11 mouse cellular contexts compared by ENCODE assay signal in the genomic region with DNA sequence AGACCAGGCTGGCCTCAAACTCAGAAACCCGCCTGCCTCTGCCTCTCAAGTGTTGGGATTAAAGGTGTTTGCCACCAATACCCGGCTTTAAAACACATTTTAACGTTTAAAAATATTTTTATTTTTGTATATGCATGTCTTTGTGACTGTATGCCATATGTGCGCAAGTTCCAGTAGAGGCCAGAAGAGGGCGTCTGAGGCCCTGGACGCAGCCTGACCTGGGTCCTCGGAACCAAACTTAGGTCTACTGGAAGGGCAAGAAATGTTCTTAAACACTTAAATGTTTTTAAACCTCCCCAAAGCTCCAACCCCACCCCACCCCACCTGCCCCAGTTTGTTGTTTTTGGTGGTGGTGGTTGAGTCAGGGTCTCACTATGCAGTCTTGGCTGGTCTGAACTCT. TPM values are rescaled to one million over a fixed set of nuclear protein-coding genes. Genes with fewer than 3 reads are reported as not detected.
A peak's percentile ranks its signal among the peaks of the same experiment; 100 is the strongest.
DNase-seq lines count a peak whose midpoint lies in the region; ATAC-seq and TF ChIP-seq lines count a peak whose summit lies in the region.
"Had no signal": no experiment of that assay in that cellular context is flagged by ENCODE, and none has a peak within 500 bp of the region (broad histone marks: within the 10 kb centered on the region; RNA-seq: fewer than 3 reads in every experiment).

No protein-coding gene starts in this region.

- no peak overlapping the region for H3K4me2 ChIP-seq in intestine, embryonic 14.5 days (ENCODE audit: low read length)
- no peak overlapping the region for H3K4me2 ChIP-seq in intestine, embryonic 16.5 days (ENCODE audit: low read depth, low read length)
- H3K4me2 ChIP-seq in forebrain, embryonic 14.5 days (ENCODE audit: low read length), result no peak overlapping the region

- no peak for ATAC-seq in intestine, embryonic 14.5 days (replicated peaks; ENCODE audit: low FRiP score, low TSS enrichment, low read depth)
- ATAC-seq in intestine, embryonic 16.5 days, result no peak
- no peak for ATAC-seq in forebrain, embryonic 14.5 days

- peak; percentile 50 for DNase-seq in intestine, embryonic 14.5 days (ENCODE audit: low spot score)
- DNase-seq in lung, postnatal 10 days, result peak; percentile 32
- no peak for DNase-seq in lung, postnatal 14 days
- DNase-seq in NIH3T3 (ENCODE audit: low read depth), result peak; percentile 48
- no peak for DNase-seq in forebrain, embryonic 14.5 days (ENCODE audit: low spot score)
- DNase-seq: kidney, adult 9 months; thymus, postnatal 14 days had no signal

- peak; percentile 46; the same call in 1 of the 2 replicates for TF ChIP-seq CTCF in small intestine, adult 2 months (IDR thresholded peaks at IDR 0.05; ENCODE audit: extremely low read depth, insufficient read length, insufficient replicate concordance, low read depth, low read length)

- no peak overlapping the region for H3K9ac ChIP-seq in intestine, embryonic 14.5 days (ENCODE audit: low read length)
- no peak overlapping the region for H3K9ac ChIP-seq in intestine, embryonic 16.5 days (ENCODE audit: low read depth, low read length)
- no peak overlapping the region for H3K9ac ChIP-seq in forebrain, embryonic 14.5 days (ENCODE audit: low read length)

- H3K36me3 ChIP-seq in intestine, embryonic 14.5 days (ENCODE audit: control insufficient read depth, insufficient read depth, low read length), result no peaks in the 10 kb centered on the region
- no peaks in the 10 kb centered on the region for H3K36me3 ChIP-seq in intestine, embryonic 16.5 days (ENCODE audit: control insufficient read depth, insufficient read depth, low read length)
- H3K36me3 ChIP-seq in small intestine, adult 2 months (ENCODE audit: control insufficient read depth, insufficient read depth, low read length), result no peaks in the 10 kb centered on the region
- no peaks in the 10 kb centered on the region for H3K36me3 ChIP-seq in forebrain, embryonic 14.5 days (ENCODE audit: control insufficient read depth, insufficient read depth, low read length)

- H3K4me3 ChIP-seq in intestine, embryonic 14.5 days (ENCODE audit: low read depth, low read length), result no peak overlapping the region
- H3K4me3 ChIP-seq in intestine, embryonic 16.5 days (ENCODE audit: low read length), result no peak overlapping the region
- H3K4me3 ChIP-seq in small intestine, adult 2 months (ENCODE audit: low read depth, low read length), result no peak overlapping the region
- no peak overlapping the region for H3K4me3 ChIP-seq in forebrain, embryonic 14.5 days (ENCODE audit: low read depth, low read length)

- TF ChIP-seq POLR2A in small intestine, adult 2 months (IDR thresholded peaks at IDR 0.05; ENCODE audit: low read depth, low read length), result no peak

- H3K27ac ChIP-seq in intestine, embryonic 14.5 days (ENCODE audit: low read depth), result no peak overlapping the region
- H3K27ac ChIP-seq in intestine, embryonic 16.5 days (ENCODE audit: low read length), result no peak overlapping the region
- no peak overlapping the region for H3K27ac ChIP-seq in small intestine, adult 2 months (ENCODE audit: insufficient read depth, low read depth, low read length)
- H3K27ac ChIP-seq in forebrain, embryonic 14.5 days (ENCODE audit: low read depth, low read length), result no peak overlapping the region

- H3K27me3 ChIP-seq in intestine, embryonic 14.5 days (replicated peaks; ENCODE audit: control insufficient read depth, insufficient read depth, low read length), result no peaks in the 10 kb centered on the region
- no peaks in the 10 kb centered on the region for H3K27me3 ChIP-seq in intestine, embryonic 16.5 days (replicated peaks; ENCODE audit: control insufficient read depth, insufficient read depth, low read length)
- H3K27me3 ChIP-seq in small intestine, adult 2 months (ENCODE audit: control insufficient read depth, insufficient read depth, low read length), result no peaks in the 10 kb centered on the region
- no peaks in the 10 kb centered on the region for H3K27me3 ChIP-seq in forebrain, embryonic 14.5 days (replicated peaks; ENCODE audit: control insufficient read depth, insufficient read depth, low read length)

- H3K9me3 ChIP-seq in intestine, embryonic 14.5 days (ENCODE audit: control insufficient read depth, low read length), result no peaks in the 10 kb centered on the region
- H3K9me3 ChIP-seq in intestine, embryonic 16.5 days (ENCODE audit: control insufficient read depth, low read length), result no peaks in the 10 kb centered on the region
- no peaks in the 10 kb centered on the region for H3K9me3 ChIP-seq in forebrain, embryonic 14.5 days (replicated peaks; ENCODE audit: control insufficient read depth, low read length)

- WGBS in intestine, embryonic 14.5 days, result 42% methylated on average over 7 of the region's 7 CpGs
- 44% methylated on average over 7 of the region's 7 CpGs for WGBS in intestine, embryonic 16.5 days
- WGBS in small intestine, adult 2 months, result 39% methylated on average over 7 of the region's 7 CpGs
- WGBS in forebrain, embryonic 14.5 days, result 45% methylated on average over 7 of the region's 7 CpGs

- H3K4me1 ChIP-seq in intestine, embryonic 14.5 days (replicated peaks; ENCODE audit: control insufficient read depth, insufficient read depth, low read length), result no peaks in the 10 kb centered on the region
- H3K4me1 ChIP-seq in intestine, embryonic 16.5 days (ENCODE audit: control insufficient read depth, insufficient read depth, low read length), result no peaks in the 10 kb centered on the region
- H3K4me1 ChIP-seq in small intestine, adult 2 months (ENCODE audit: control insufficient read depth, insufficient read depth, insufficient read length, low read length), result no peaks in the 10 kb centered on the region
- H3K4me1 ChIP-seq in forebrain, embryonic 14.5 days (ENCODE audit: control insufficient read depth, insufficient read depth, low read length), result no peaks in the 10 kb centered on the region

RNA-seq across cellular contexts. Expression of a gene that starts 14.2 kb away (rescaled TPM):
- not detected in 2 replicates for polyA plus RNA-seq in intestine, embryonic 14.5 days (2014; fragmentation: Nextera tagmentation; extraction: Ambion mirVana)
- not detected in 2 replicates for polyA plus RNA-seq in intestine, embryonic 16.5 days (2015; fragmentation: Nextera tagmentation; extraction: Ambion mirVana)
- polyA plus RNA-seq in small intestine, adult 2 months (2012; rRNA removed), result not detected in 2 replicates
- polyA plus RNA-seq in forebrain, embryonic 14.5 days (2014; fragmentation: Nextera tagmentation; extraction: Ambion mirVana), result not detected in 2 replicates
- polyA plus RNA-seq: heart, embryonic 14.5 days; neural tube, embryonic 11.5 days had no signal

RNA-seq across cellular contexts. Expression of a gene that starts 21.9 kb away (rescaled TPM):
- not detected in 2 replicates for polyA plus RNA-seq in intestine, embryonic 14.5 days (2014; fragmentation: Nextera tagmentation; extraction: Ambion mirVana)
- not detected in 2 replicates for polyA plus RNA-seq in intestine, embryonic 16.5 days (2015; fragmentation: Nextera tagmentation; extraction: Ambion mirVana)
- polyA plus RNA-seq in small intestine, adult 2 months (2012; rRNA removed), result 0.23 and 0.34 TPM in 2 replicates
- polyA plus RNA-seq in forebrain, embryonic 14.5 days (2014; fragmentation: Nextera tagmentation; extraction: Ambion mirVana), result 0.11 and 0.13 TPM in 2 replicates

RNA-seq across cellular contexts. Expression of a gene that starts 32.0 kb away (rescaled TPM):
- 7.2 and 7.7 TPM in 2 replicates for polyA plus RNA-seq in intestine, embryonic 14.5 days (2014; fragmentation: Nextera tagmentation; extraction: Ambion mirVana)
- 1.7 and 2.2 TPM in 2 replicates for polyA plus RNA-seq in intestine, embryonic 16.5 days (2015; fragmentation: Nextera tagmentation; extraction: Ambion mirVana)
- 10.2 and 19.7 TPM in 2 replicates for polyA plus RNA-seq in small intestine, adult 2 months (2012; rRNA removed)
- polyA plus RNA-seq in forebrain, embryonic 14.5 days (2014; fragmentation: Nextera tagmentation; extraction: Ambion mirVana), result 0.48 and 0.64 TPM in 2 replicates

Comparison
In these comparisons a context has a peak if more than half of its experiments do, and no peak if none do; other contexts are left out.
1. DNase-seq: peak in intestine, embryonic 14.5 days (single experiment), lung, postnatal 10 days (single experiment) and NIH3T3 (single experiment); none in lung, postnatal 14 days (single experiment) and forebrain, embryonic 14.5 days (single experiment).